Mouse (Mus musculus) forebrain, embryonic 11.5 days (tissue): Measurements from ENCODE around the gene Mapkap1. TPM values are rescaled to one million over a fixed set of nuclear protein-coding genes. Genes with fewer than 3 reads are reported as not detected.

ENCODE experiments used
- ATAC-seq: fragments of 200-750 bp; cut with Nextera tagmentation; replicated peaks from 2 replicates; pipeline ENCODE4 v1.8.0; 2017; ENCODE audit warnings: moderate TSS enrichment; ENCODE audit not compliant: low FRiP score
- DNase-seq: peaks from one replicate; pipeline ENCODE4 v3.0.0-alpha.2; 2017; ENCODE audit warnings: low spot score
- H3K27ac ChIP-seq: fragments of 300-500 bp; sonication (generic); 2 replicates; pipeline ENCODE4 v1.5.1; 2014; ENCODE audit warnings: low read depth, low read length
- H3K27me3 ChIP-seq: fragments of 300-500 bp; sonication (generic); 2 replicates; pipeline ENCODE4 v1.6.1; 2014; ENCODE audit warnings: mild to moderate bottlenecking, low read length, mixed read lengths; ENCODE audit not compliant: control insufficient read depth, insufficient read depth
- H3K36me3 ChIP-seq: fragments of 300-500 bp; sonication (generic); 2 replicates; pipeline ENCODE4 v1.6.1; 2014; ENCODE audit warnings: mild to moderate bottlenecking, low read length, moderate library complexity, mixed read lengths; ENCODE audit not compliant: control insufficient read depth, insufficient read depth
- H3K4me1 ChIP-seq: fragments of 300-500 bp; sonication (generic); replicated peaks from 2 replicates; pipeline ENCODE4 v1.6.1; 2014; ENCODE audit warnings: low read length, mixed read lengths; ENCODE audit not compliant: control insufficient read depth, insufficient read depth
- H3K4me2 ChIP-seq: fragments of 300-500 bp; sonication (generic); 2 replicates; pipeline ENCODE4 v1.6.1; 2014; ENCODE audit warnings: low read depth, mild to moderate bottlenecking, low read length, moderate library complexity, mixed read lengths; ENCODE audit not compliant: severe bottlenecking
- H3K4me3 ChIP-seq: fragments of 300-500 bp; sonication (generic); 2 replicates; pipeline ENCODE4 v1.5.1; 2014; ENCODE audit warnings: low read depth, low read length
- H3K9ac ChIP-seq: fragments of 300-500 bp; sonication (generic); 2 replicates; pipeline ENCODE4 v1.6.1; 2014; ENCODE audit warnings: low read length
- H3K9me3 ChIP-seq: fragments of 300-500 bp; sonication (generic); 2 replicates; pipeline ENCODE4 v1.6.1; 2016; ENCODE audit warnings: low read length, mixed read lengths; ENCODE audit not compliant: control insufficient read depth
- WGBS: fragments of 180-500 bp; shearing (Covaris S2); extraction: QIAGEN DNeasy Blood & Tissue Kit; methylation state at CpG from one replicate; pipeline ENCODE4 v1.1.7; 2014; 5-methylcytosine and 5-hydroxymethylcytosine counted together
- polyA plus RNA-seq: library from polyadenylated mRNA; unstranded; fragments of >200 nt; fragmentation: Nextera tagmentation; extraction: Ambion mirVana; gene quantifications from 2 replicates; pipeline ENCODE4 v1.2.1, GENCODE M21; 2014

Mapkap1 gene
- polyA plus RNA-seq, 1 experiment from 2014 or later: 96.3 TPM

- no peak overlapping the region for H3K27ac ChIP-seq
- ATAC-seq (no peak), DNase-seq (no peak)
These were observed 139.7 kb downstream of the Mapkap1 start for GRCm38 (mm10) chr2:34546176-34546677.

GRCm38 (mm10) chr2:34547516-34547915 lies 140.9 kb downstream of the Mapkap1 start:
- ATAC-seq (no peak), DNase-seq (no peak)
- no peak overlapping the region for H3K27ac ChIP-seq
- H3K4me3 ChIP-seq: no peak overlapping the region
- no peaks in the 10 kb centered on the region for H3K27me3 ChIP-seq
- no peak overlapping the region for H3K9ac ChIP-seq
- no peaks in the 10 kb centered on the region for H3K9me3 ChIP-seq
- 0 out of 2 replicates have a peak, but pooled peaks cover 2% of the 10 kb centered on the region for H3K4me1 ChIP-seq
- 92% methylated on average over 4 of the region's 4 CpGs for WGBS
- no peaks in the 10 kb centered on the region; the same call in 1 of the 2 replicates for H3K36me3 ChIP-seq
- H3K4me2 ChIP-seq: no peak overlapping the region

More at GRCm38 (mm10) chr2:34546176-34546677, 139.7 kb downstream of the Mapkap1 start:
- H3K36me3 ChIP-seq: no peaks in the 10 kb centered on the region
- 82% methylated on average over 3 of the region's 3 CpGs for WGBS
- no peaks in the 10 kb centered on the region for H3K27me3 ChIP-seq
- H3K9me3 ChIP-seq: no peaks in the 10 kb centered on the region
- no peak overlapping the region for H3K4me3 ChIP-seq
- no peak overlapping the region for H3K4me2 ChIP-seq
- no peak overlapping the region for H3K9ac ChIP-seq
- H3K4me1 ChIP-seq: 0 out of 2 replicates have a peak, but pooled peaks cover 2% of the 10 kb centered on the region

GRCm38 (mm10) chr2:34548961-34549360 lies 142.4 kb downstream of the Mapkap1 start:
- H3K9me3 ChIP-seq: no peaks in the 10 kb centered on the region
- DNase-seq (no peak), ATAC-seq (no peak)
- WGBS: 94% methylated on average over 5 of the region's 5 CpGs
- H3K9ac ChIP-seq: no peak overlapping the region
- no peaks in the 10 kb centered on the region; the same call in 1 of the 2 replicates for H3K36me3 ChIP-seq
- H3K27ac ChIP-seq: no peak overlapping the region
- H3K4me3 ChIP-seq: no peak overlapping the region
- 0 out of 2 replicates have a peak, but pooled peaks cover 1% of the 10 kb centered on the region for H3K4me1 ChIP-seq
- no peak overlapping the region for H3K4me2 ChIP-seq
- H3K27me3 ChIP-seq: no peaks in the 10 kb centered on the region

GRCm38 (mm10) chr2:34549469-34549868 lies 142.9 kb downstream of the Mapkap1 start:
- ATAC-seq (no peak), DNase-seq (no peak)
- Histone ChIP-seq H3K27ac (no peak overlapping the region), H3K4me2 (no peak overlapping the region), H3K4me1 (no peaks in the 10 kb centered on the region), H3K4me3 (no peak overlapping the region), H3K36me3 (no peaks in the 10 kb centered on the region; the same call in 1 of the 2 replicates), H3K9ac (no peak overlapping the region), H3K9me3 (no peaks in the 10 kb centered on the region), H3K27me3 (no peaks in the 10 kb centered on the region)
- 73% methylated on average over 7 of the region's 7 CpGs for WGBS

GRCm38 (mm10) chr2:34552772-34553171 lies 146.2 kb downstream of the Mapkap1 start:
- no peak overlapping the region for H3K9ac ChIP-seq
- ATAC-seq: no peak
- WGBS: 81% methylated on average over 2 of the region's 2 CpGs

GRCm38 (mm10) chr2:34553580-34554231 lies 147.1 kb downstream of the Mapkap1 start:
- Histone ChIP-seq H3K27me3 (no peaks in the 10 kb centered on the region), H3K9me3 (no peaks in the 10 kb centered on the region), H3K36me3 (no peaks in the 10 kb centered on the region; the same call in 1 of the 2 replicates), H3K4me3 (no peak overlapping the region), H3K4me1 (no peaks in the 10 kb centered on the region), H3K4me2 (no peak overlapping the region), H3K27ac (no peak overlapping the region), H3K9ac (no peak overlapping the region)
- WGBS: 87% methylated on average over 6 of the region's 6 CpGs
- DNase-seq (no peak), ATAC-seq (no peak)

More at GRCm38 (mm10) chr2:34552772-34553171, 146.2 kb downstream of the Mapkap1 start:
- Histone ChIP-seq H3K27me3 (no peaks in the 10 kb centered on the region), H3K9me3 (no peaks in the 10 kb centered on the region), H3K4me2 (no peak overlapping the region), H3K4me1 (no peaks in the 10 kb centered on the region), H3K4me3 (no peak overlapping the region), H3K36me3 (no peaks in the 10 kb centered on the region; the same call in 1 of the 2 replicates), H3K27ac (no peak overlapping the region)
- no peak for DNase-seq

- Histone ChIP-seq H3K4me1 (peaks cover 4% of the 10 kb centered on the region; the same call in 1 of the 2 replicates), H3K36me3 (no peaks in the 10 kb centered on the region), H3K4me3 (no peak overlapping the region), H3K4me2 (no peak overlapping the region), H3K9me3 (no peaks in the 10 kb centered on the region), H3K27me3 (no peaks in the 10 kb centered on the region), H3K27ac (no peak overlapping the region), H3K9ac (no peak overlapping the region)
- no peak for ATAC-seq
- no peak for DNase-seq
- WGBS: 94% methylated on average over 5 of the region's 5 CpGs
These were observed 153.6 kb downstream of the Mapkap1 start for GRCm38 (mm10) chr2:34560146-34560545.

- ATAC-seq: no peak
- Histone ChIP-seq H3K27me3 (peaks cover 4% of the 10 kb centered on the region; the same call in 1 of the 2 replicates), H3K4me3 (no peak overlapping the region), H3K4me2 (no peak overlapping the region), H3K36me3 (no peaks in the 10 kb centered on the region), H3K9ac (no peak overlapping the region), H3K4me1 (peaks cover 4% of the 10 kb centered on the region; the same call in 1 of the 2 replicates), H3K9me3 (no peaks in the 10 kb centered on the region), H3K27ac (no peak overlapping the region)
- no peak for DNase-seq
- WGBS: 81% methylated on average over 12 of the region's 12 CpGs
These were observed 156.6 kb downstream of the Mapkap1 start for GRCm38 (mm10) chr2:34563089-34563694.
